8 mouse cellular contexts compared by ENCODE assay signal in the genomic region with DNA sequence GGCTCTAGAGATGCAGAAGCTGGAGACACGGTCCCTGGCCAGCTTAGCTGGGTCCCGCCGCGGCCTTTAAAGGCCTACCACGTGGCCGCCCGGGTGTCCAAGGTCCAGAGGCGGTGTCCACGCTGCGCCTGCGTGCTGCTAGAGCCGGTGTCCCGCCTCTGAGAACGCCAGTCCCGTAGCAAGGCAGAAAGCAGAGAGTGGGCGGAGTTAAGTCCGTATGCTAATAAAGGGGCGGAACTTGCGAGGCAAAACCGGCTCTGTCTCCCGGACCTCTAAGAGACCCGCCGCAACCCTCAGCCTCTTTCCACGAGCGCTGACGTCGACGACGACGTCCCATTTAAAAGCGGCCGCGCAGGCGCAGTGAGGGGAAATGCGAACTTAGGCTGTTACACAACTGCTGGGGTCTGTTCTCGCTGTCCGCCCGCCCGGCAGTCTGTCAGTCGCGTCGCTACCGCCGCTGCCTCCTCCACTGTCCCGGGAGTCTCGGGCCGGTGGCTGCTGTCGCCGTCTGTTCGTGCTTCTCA. TPM values are rescaled to one million over a fixed set of nuclear protein-coding genes. Genes with fewer than 3 reads are reported as not detected.
DNase-seq lines count a peak whose midpoint lies in the region; ATAC-seq and TF ChIP-seq lines count a peak whose summit lies in the region.

A gene (plus strand): TSS at position 275 of the 524 bp plus-strand sequence.

- peak; percentile 98 for ATAC-seq in forebrain, embryonic 15.5 days (replicated peaks)
- ATAC-seq in neutrophil, adult 5-6 weeks (ENCODE audit: extremely low read depth, insufficient number of reproducible peaks, low FRiP score, poor library complexity, severe bottlenecking) = peak; percentile 99

- peaks cover 1% of the 10 kb centered on the region; the same call in 1 of the 2 replicates for H3K36me3 ChIP-seq in ES-E14 (ENCODE audit: control insufficient read depth, insufficient read depth, low read length, poor library complexity, severe bottlenecking)
- H3K36me3 ChIP-seq in forebrain, embryonic 15.5 days = no peaks in the 10 kb centered on the region

- peak within 1 kb of the TSS; percentile 79 to 95 for H3K4me3 ChIP-seq in ES-E14 (ENCODE audit: insufficient read depth in 1 of 2, low read depth in 1 of 2, low read length in 2 of 2, poor library complexity in 1 of 2, severe bottlenecking in 1 of 2)
- peak within 1 kb of the TSS; percentile 68 for H3K4me3 ChIP-seq in forebrain, embryonic 15.5 days
- H3K4me3 ChIP-seq in lung, adult 2 months (replicated peaks; ENCODE audit: extremely low read depth, low read depth, low read length) = peak within 1 kb of the TSS; percentile 67

- DNase-seq in ES-E14 (ENCODE audit: low read depth, low spot score) = peak; percentile 98
- peak; percentile 99 for DNase-seq in cerebellum, adult 11-12 months
- peak; percentile 99 for DNase-seq in heart, postnatal 25 days (ENCODE audit: low spot score)
- DNase-seq in layer of hippocampus, adult 18-20 months (ENCODE audit: low spot score in 2 of 2) = peak; percentile 96 to 99
- DNase-seq in lung, adult 2 months = peak; percentile 98
- peak; percentile 98 for DNase-seq in thymus, adult 18-20 months

- intact Hi-C loops in heart, postnatal 25 days (cut with DNase I) = loop anchor here (5.0 kb wide), 2 partner anchors 33 to 47 kb away; no protein-coding TSS in a partner anchor

- no peak for TF ChIP-seq CTCF in lung, adult 2 months (IDR thresholded peaks at IDR 0.05; ENCODE audit: insufficient read depth, low read length)

- H3K27me3 ChIP-seq in forebrain, embryonic 15.5 days = no peaks in the 10 kb centered on the region

- H3K9ac ChIP-seq in ES-E14 (ENCODE audit: insufficient read depth, low read depth, low read length, poor library complexity, severe bottlenecking) = peak within 1 kb of the TSS; percentile 100
- H3K9ac ChIP-seq in forebrain, embryonic 15.5 days (replicated peaks) = peak within 1 kb of the TSS; percentile 92

- peak; percentile 99 for TF ChIP-seq POLR2A in lung, adult 2 months (IDR thresholded peaks at IDR 0.05; ENCODE audit: borderline replicate concordance, extremely low read depth, low read depth, low read length)

- H3K4me1 ChIP-seq in ES-E14 (ENCODE audit: control insufficient read depth in 2 of 2, insufficient read depth in 2 of 2, low read length in 2 of 2, poor library complexity in 1 of 2) = no peaks in the 10 kb centered on the region
- H3K4me1 ChIP-seq in forebrain, embryonic 15.5 days = peaks cover 30% of the 10 kb centered on the region
- H3K4me1 ChIP-seq in lung, adult 2 months (ENCODE audit: control insufficient read depth, insufficient read depth, low read length) = peaks cover 7% of the 10 kb centered on the region

- WGBS in forebrain, embryonic 15.5 days = under 1% methylated on average over 50 of the region's 50 CpGs
- WGBS in lung, adult 2 months = under 1% methylated on average over 50 of the region's 50 CpGs

- peak within 1 kb of the TSS; percentile 83 for H3K4me2 ChIP-seq in forebrain, embryonic 15.5 days (replicated peaks)

- peak within 1 kb of the TSS; percentile 99 for H3K27ac ChIP-seq in ES-E14 (ENCODE audit: insufficient read depth, low read depth, low read length, poor library complexity, severe bottlenecking)
- H3K27ac ChIP-seq in forebrain, embryonic 15.5 days (replicated peaks) = peak within 1 kb of the TSS; percentile 98

- in situ Hi-C loops in ES-E14 (cut with MboI; ENCODE audit: low sequenced_read_pairs in 2 of 2, unreplicated experiment in 2 of 2) = no loop called here

- peaks cover 1% of the 10 kb centered on the region; the same call in 1 of the 2 replicates for H3K9me3 ChIP-seq in ES-E14 (ENCODE audit: control insufficient read depth, insufficient read depth, low read depth, low read length)
- no peaks in the 10 kb centered on the region for H3K9me3 ChIP-seq in forebrain, embryonic 15.5 days

TF ChIP-seq in ES-E14, 5 proteins besides CTCF, POLR2A, EP300 and RAD21:
- TF ChIP-seq HCFC1 (IDR thresholded peaks at IDR 0.05; ENCODE audit: borderline replicate concordance, insufficient read depth, low read length) (peak; percentile 56; the same call in 1 of the 2 replicates), ZC3H11A (IDR thresholded peaks at IDR 0.05; ENCODE audit: borderline replicate concordance, low read depth, low read length) (no peak), ZNF384 (IDR thresholded peaks at IDR 0.05; ENCODE audit: low read depth, low read length) (no peak), MAFK (IDR thresholded peaks at IDR 0.05; ENCODE audit: insufficient read depth, low read depth, low read length) (no peak), CHD2 (IDR thresholded peaks at IDR 0.05; ENCODE audit: low read depth, low read length) (no peak)

RNA-seq across cellular contexts. Expression of the gene that starts here (rescaled TPM):
- 39.3 and 52.7 TPM in 2 replicates for total RNA-seq in ES-E14 (2012; rRNA removed)
- 106 and 113 TPM in 2 replicates for polyA plus RNA-seq in forebrain, embryonic 15.5 days (2015; fragmentation: Nextera tagmentation; extraction: Ambion mirVana)
- 10 to 100 TPM; 48.8 to 50.8 TPM for total RNA-seq in heart, postnatal 25 days (2021)
- total RNA-seq in layer of hippocampus, adult 18-20 months (2021) = 10 to 100 TPM; 79.0 to 80.3 TPM
- polyA plus RNA-seq in lung, adult 2 months (2012; rRNA removed) = 10.7 and 14.2 TPM in 2 replicates
- 121 and 127 TPM in 2 replicates for total RNA-seq in neutrophil, adult 5-6 weeks (2017)

Comparison
In these comparisons a context has a peak if more than half of its experiments do, and no peak if none do; other contexts are left out.
1. Peak in every context shown above with its lines: DNase-seq, ATAC-seq, H3K4me3 ChIP-seq and H3K27ac ChIP-seq.